Mouse (Mus musculus) bone marrow, adult 2 months (tissue): Measurements from ENCODE around the gene Tvp23b. TPM values are rescaled to one million over a fixed set of nuclear protein-coding genes. Genes with fewer than 3 reads are reported as not detected.
A peak's percentile ranks its signal among the peaks of the same experiment; 100 is the strongest.

Source experiments
- H3K27ac ChIP-seq: fragments of 200-500 bp; 2 replicates; pipeline ENCODE4 v1.5.1; 2012; ENCODE audit warnings: low read depth, mild to moderate bottlenecking, control low read depth, inconsistent platforms, low read length; ENCODE audit not compliant: control insufficient read depth, poor library complexity, insufficient read depth
- H3K4me1 ChIP-seq: fragments of 200-500 bp; 2 replicates; pipeline ENCODE4 v1.6.1; 2011; ENCODE audit warnings: low read length; ENCODE audit not compliant: control insufficient read depth, insufficient read depth
- H3K4me3 ChIP-seq: fragments of 200-500 bp; replicated peaks from 2 replicates; pipeline ENCODE3; 2011; ENCODE audit warnings: mild to moderate bottlenecking, low read depth, low read length, control low read depth; ENCODE audit not compliant: control insufficient read depth
- CTCF ChIP-seq: fragments of 200-500 bp; IDR thresholded peaks from 2 replicates; pipeline ENCODE4 v1.5.1; 2011; ENCODE audit warnings: low read length, control low read depth; ENCODE audit not compliant: control insufficient read depth, insufficient read depth
- POLR2A ChIP-seq: fragments of 200-500 bp; IDR thresholded peaks from 2 replicates; pipeline ENCODE4 v1.6.1; 2011; ENCODE audit warnings: low read depth, mild to moderate bottlenecking, control low read depth, low read length, borderline replicate concordance; ENCODE audit not compliant: control insufficient read depth
- WGBS: fragments of 180-500 bp; shearing (Covaris S2); methylation state at CpG from one replicate; pipeline ENCODE4 v1.1.7; 2018; 5-methylcytosine and 5-hydroxymethylcytosine counted together
- polyA plus RNA-seq: library from polyadenylated mRNA; stranded (reverse); fragments of >200 nt; gene quantifications from 2 replicates; pipeline ENCODE4 v1.2.4, GENCODE M21; 2011; ENCODE audit warnings: low replicate concordance; ENCODE audit not compliant: missing spikeins, insufficient read depth, insufficient read length

Gene Tvp23b
- polyA plus RNA-seq, 1 experiment = 11.0 TPM

GRCm38 (mm10) chr11:62921052-62921977, 42.1 kb downstream of the Tvp23b start:
- WGBS = 38% methylated on average over 25 of the region's 25 CpGs
- Histone ChIP-seq H3K4me3 (no peak overlapping the region), H3K27ac (no peak overlapping the region), H3K4me1 (no peaks in the 10 kb centered on the region; the same call in 1 of the 2 replicates)
- TF ChIP-seq CTCF = peak; percentile 71
- TF ChIP-seq POLR2A = no peak

GRCm38 (mm10) chr11:62924091-62924761, 45.0 kb downstream of the Tvp23b start:
- no peak for TF ChIP-seq CTCF
- TF ChIP-seq POLR2A = no peak
- H3K4me1 ChIP-seq = no peaks in the 10 kb centered on the region; the same call in 1 of the 2 replicates
- 60% methylated on average over 6 of the region's 6 CpGs for WGBS
- no peak overlapping the region for H3K27ac ChIP-seq
- no peak overlapping the region for H3K4me3 ChIP-seq

GRCm38 (mm10) chr11:62929799-62930198, 50.5 kb downstream of the Tvp23b start:
- no peak overlapping the region for H3K27ac ChIP-seq
- no peaks in the 10 kb centered on the region for H3K4me1 ChIP-seq
- H3K4me3 ChIP-seq = no peak overlapping the region
- WGBS = 35% methylated on average over 3 of the region's 3 CpGs
- no peak for TF ChIP-seq CTCF
- no peak for TF ChIP-seq POLR2A

GRCm38 (mm10) chr11:62930574-62930973, 51.3 kb downstream of the Tvp23b start:
- WGBS = 50% methylated on average over 4 of the region's 4 CpGs
- Histone ChIP-seq H3K4me3 (no peak overlapping the region), H3K27ac (no peak overlapping the region), H3K4me1 (no peaks in the 10 kb centered on the region)
- TF ChIP-seq CTCF (no peak), POLR2A (no peak)

- Histone ChIP-seq H3K4me3 (no peak overlapping the region), H3K4me1 (no peaks in the 10 kb centered on the region), H3K27ac (no peak overlapping the region)
- WGBS = 66% methylated on average over 5 of the region's 5 CpGs
- TF ChIP-seq POLR2A (no peak), CTCF (no peak)
Measured at GRCm38 (mm10) chr11:62931141-62931540, 51.9 kb downstream of the Tvp23b start.

- no peak overlapping the region for H3K27ac ChIP-seq
- WGBS = 85% methylated on average over 9 of the region's 9 CpGs
- H3K4me1 ChIP-seq = no peaks in the 10 kb centered on the region
- no peak for TF ChIP-seq POLR2A
- no peak for TF ChIP-seq CTCF
- H3K4me3 ChIP-seq = no peak overlapping the region
Measured at GRCm38 (mm10) chr11:62933099-62933498, 53.8 kb downstream of the Tvp23b start.

GRCm38 (mm10) chr11:62934795-62935514, 55.7 kb downstream of the Tvp23b start:
- Histone ChIP-seq H3K27ac (no peak overlapping the region), H3K4me3 (no peak overlapping the region), H3K4me1 (no peaks in the 10 kb centered on the region)
- TF ChIP-seq CTCF = no peak
- TF ChIP-seq POLR2A = no peak
- WGBS = 75% methylated on average over 11 of the region's 11 CpGs

- TF ChIP-seq POLR2A (no peak), CTCF (no peak)
- Histone ChIP-seq H3K4me1 (no peaks in the 10 kb centered on the region), H3K27ac (no peak overlapping the region), H3K4me3 (no peak overlapping the region)
- 34% methylated on average over 6 of the region's 6 CpGs for WGBS
Measured at GRCm38 (mm10) chr11:62937986-62938385, 58.7 kb downstream of the Tvp23b start.
